Mouse (Mus musculus) C2C12 (cell line): ENCODE results near the gene Tbxa2r. TPM values are rescaled to one million over a fixed set of nuclear protein-coding genes. Genes with fewer than 3 reads are reported as not detected.

Source experiments
- H3K27me3 ChIP-seq: one replicate; pipeline ENCODE4 v1.6.1; 2011; ENCODE audit not compliant: control insufficient read depth, insufficient read depth, insufficient read length
- H3K36me3 ChIP-seq: one replicate; pipeline ENCODE4 v1.6.1; 2011; ENCODE audit not compliant: control insufficient read depth, insufficient read depth
- H3K4me3 ChIP-seq: one replicate; pipeline ENCODE4 v1.5.1; 2011; ENCODE audit warnings: mild to moderate bottlenecking, control low read depth; ENCODE audit not compliant: poor library complexity, insufficient read depth, severe bottlenecking
- H3K79me2 ChIP-seq: one replicate; pipeline ENCODE4 v1.6.1; 2011; ENCODE audit not compliant: control insufficient read depth, insufficient read depth
- H3K79me3 ChIP-seq: one replicate; pipeline ENCODE4 v1.6.1; 2011; ENCODE audit warnings: low read depth, control low read depth
- H3ac ChIP-seq: one replicate; pipeline ENCODE3; 2011; ENCODE audit warnings: low read depth; ENCODE audit not compliant: control insufficient read depth, insufficient read length
- CEBPB ChIP-seq: IDR thresholded peaks from one replicate; pipeline ENCODE4 v1.6.1; 2011; ENCODE audit warnings: low read depth, mild to moderate bottlenecking, control low read depth, moderate library complexity
- CTCF ChIP-seq: IDR thresholded peaks from one replicate; pipeline ENCODE4 v1.5.1; 2011; ENCODE audit not compliant: control insufficient read depth, insufficient read depth, insufficient read length
- FOSL1 ChIP-seq: IDR thresholded peaks from one replicate; pipeline ENCODE4 v1.8.0; 2011; ENCODE audit warnings: mild to moderate bottlenecking, low read length; ENCODE audit not compliant: poor library complexity, insufficient read depth, severe bottlenecking
- MAX ChIP-seq: IDR thresholded peaks from one replicate; pipeline ENCODE4 v1.6.1; 2011; ENCODE audit warnings: mild to moderate bottlenecking, control low read depth
- MYOD1 ChIP-seq: IDR thresholded peaks from one replicate; pipeline ENCODE4 v1.6.1; 2011; ENCODE audit warnings: low read depth; ENCODE audit not compliant: control insufficient read depth, insufficient read length
- MYOG ChIP-seq: IDR thresholded peaks from one replicate; pipeline ENCODE4 v1.6.1; 2011; ENCODE audit not compliant: control insufficient read depth, insufficient read length; ENCODE audit errors: extremely low read depth
- USF1 ChIP-seq: IDR thresholded peaks from one replicate; pipeline ENCODE4 v1.6.1; 2011; ENCODE audit warnings: low read depth, mild to moderate bottlenecking, control low read depth, moderate library complexity
- polyA plus RNA-seq: library from polyadenylated mRNA; unstranded; fragments of >200 nt; fragmentation: generic; extraction: Trizol; gene quantifications from one replicate; pipeline ENCODE4 v1.2.1, GENCODE M21; 2012; ENCODE audit warnings: missing spikeins

Gene Tbxa2r
- polyA plus RNA-seq, 1 experiment = 0.02 TPM

GRCm38 (mm10) chr10:81329194-81329975 lies 854 bp downstream of the Tbxa2r start:
- peaks cover 27% of the 10 kb centered on the region for H3K36me3 ChIP-seq
- TF ChIP-seq CEBPB (no peak), MYOD1 (no peak), CTCF (no peak), MYOG (no peak), MAX (no peak), USF1 (no peak), FOSL1 (no peak)
- no peak overlapping the region for H3K4me3 ChIP-seq
- H3ac ChIP-seq = no peak overlapping the region
- H3K79me3 ChIP-seq = peaks cover 1% of the 10 kb centered on the region
- H3K79me2 ChIP-seq = no peaks in the 10 kb centered on the region
- H3K27me3 ChIP-seq = no peaks in the 10 kb centered on the region

DNA sequence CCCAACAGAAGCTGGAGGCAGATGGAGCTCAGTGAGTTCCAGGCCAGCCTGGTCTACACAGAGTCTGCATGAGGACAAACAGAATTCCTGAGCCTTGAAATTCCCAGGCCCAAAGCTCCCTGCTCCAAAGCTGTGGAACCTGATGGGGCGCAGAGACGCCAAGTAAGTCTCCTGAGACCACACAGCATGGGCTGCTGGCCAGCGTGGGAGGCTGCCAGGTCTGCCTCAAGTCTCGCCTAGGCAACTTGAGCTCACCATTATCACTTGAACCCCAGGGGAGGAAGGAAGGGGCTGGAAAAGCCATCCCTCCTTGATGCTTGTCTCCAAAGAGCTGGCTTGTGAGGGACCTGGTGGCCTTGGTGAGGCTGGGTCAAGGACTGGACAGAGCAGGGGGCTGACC lies 1.5 kb downstream of the Tbxa2r start:
- Histone ChIP-seq H3K4me3 (no peak overlapping the region), H3ac (no peak overlapping the region), H3K36me3 (peaks cover 21% of the 10 kb centered on the region), H3K79me3 (no peaks in the 10 kb centered on the region), H3K27me3 (no peaks in the 10 kb centered on the region), H3K79me2 (no peaks in the 10 kb centered on the region)
- TF ChIP-seq CEBPB (no peak), USF1 (no peak), FOSL1 (no peak), MYOD1 (no peak), CTCF (no peak), MYOG (no peak)

GRCm38 (mm10) chr10:81332277-81332676 lies 3.7 kb downstream of the Tbxa2r start:
- H3K79me3 ChIP-seq = no peaks in the 10 kb centered on the region
- H3ac ChIP-seq = no peak overlapping the region
- peaks cover 1% of the 10 kb centered on the region for H3K36me3 ChIP-seq
- no peaks in the 10 kb centered on the region for H3K79me2 ChIP-seq
- H3K27me3 ChIP-seq = no peaks in the 10 kb centered on the region
- H3K4me3 ChIP-seq = no peak overlapping the region
- no peak for TF ChIP-seq USF1
- no peak for TF ChIP-seq CTCF
- TF ChIP-seq MYOD1 = no peak
- no peak for TF ChIP-seq CEBPB

GRCm38 (mm10) chr10:81334324-81334723 lies 5.8 kb downstream of the Tbxa2r start:
- no peaks in the 10 kb centered on the region for H3K36me3 ChIP-seq
- no peak overlapping the region for H3ac ChIP-seq
- H3K27me3 ChIP-seq = no peaks in the 10 kb centered on the region

DNA sequence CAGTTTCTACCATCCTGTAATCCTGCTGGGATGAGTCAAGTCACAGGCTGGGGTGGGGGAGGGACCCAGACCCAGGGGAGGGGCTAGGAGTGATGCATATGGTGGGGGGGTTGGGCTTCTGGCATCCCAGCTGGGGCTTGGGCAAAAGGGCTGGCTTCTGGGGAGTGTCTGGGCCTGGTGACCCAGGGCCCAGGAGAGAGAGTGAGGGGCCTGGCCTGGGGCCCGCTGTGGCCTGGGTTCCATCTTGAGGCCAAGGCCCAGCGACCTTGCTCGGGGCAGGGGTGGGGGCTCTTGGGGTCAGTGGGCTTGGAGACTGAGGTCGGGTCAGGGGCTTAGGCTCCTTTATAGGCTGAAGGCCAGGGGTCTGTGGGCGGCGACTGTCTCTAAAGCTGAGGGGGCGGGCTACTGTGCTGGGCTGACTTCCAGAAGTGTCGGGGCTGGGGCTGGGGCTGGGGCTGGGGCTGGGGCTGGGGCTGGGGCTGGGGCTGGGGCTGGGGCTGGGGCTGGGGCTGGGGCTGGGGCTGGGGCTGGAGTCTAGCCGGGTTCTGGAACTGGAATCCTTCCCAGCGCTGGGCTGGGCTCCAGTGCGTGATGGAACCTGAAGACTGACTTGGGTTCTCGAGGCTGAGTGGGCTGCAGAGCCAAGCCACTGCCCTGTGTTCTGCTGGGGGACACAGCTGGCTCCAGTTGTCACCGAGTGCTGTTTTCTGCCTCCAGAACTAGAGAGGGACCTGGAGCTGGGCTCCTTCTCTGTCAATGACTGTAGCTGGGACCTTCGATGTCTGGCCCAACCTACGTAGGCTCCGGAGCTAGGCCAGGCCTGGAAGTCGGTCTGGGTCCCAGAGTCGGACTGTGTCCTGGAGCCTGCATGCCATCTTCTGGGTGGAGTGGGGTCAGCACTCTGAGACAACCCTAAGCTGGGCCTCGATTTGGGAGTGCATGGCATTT lies 7.1 kb downstream of the Tbxa2r start:
- Histone ChIP-seq H3ac (no peak overlapping the region), H3K79me3 (no peaks in the 10 kb centered on the region), H3K36me3 (no peaks in the 10 kb centered on the region), H3K27me3 (no peaks in the 10 kb centered on the region), H3K4me3 (no peak overlapping the region), H3K79me2 (no peaks in the 10 kb centered on the region)
- TF ChIP-seq CTCF (no peak), FOSL1 (no peak), MYOD1 (no peak), USF1 (no peak), MYOG (no peak), MAX (no peak), CEBPB (no peak)

More at GRCm38 (mm10) chr10:81334324-81334723, 5.8 kb downstream of the Tbxa2r start:
- no peaks in the 10 kb centered on the region for H3K79me3 ChIP-seq
- H3K79me2 ChIP-seq = no peaks in the 10 kb centered on the region
- TF ChIP-seq CEBPB (no peak), FOSL1 (no peak), CTCF (no peak)
- no peak overlapping the region for H3K4me3 ChIP-seq
